Mouse (Mus musculus): ENCODE results near the gene Gm21992.

GRCm38 (mm10) chr19:4718716-4719115 is 92.7 kb downstream of the Gm21992 start:
- TF ChIP-seq EP300 (IDR thresholded peaks at IDR 0.05; ENCODE audit: insufficient read depth, low read depth, low read length) (no peak), CTCF (IDR thresholded peaks at IDR 0.05; ENCODE audit: low read depth, low read length) (no peak)

Measured in ES-Bruce4 (cell line).